Mouse (Mus musculus) embryo, embryonic 9.5 days (tissue): ENCODE results near the gene Eef1akmt2.

Experiments used
- DNase-seq: peaks from one replicate; pipeline ENCODE4 v3.0.0-alpha.2; 2017; ENCODE audit errors: extremely low spot score

Eef1akmt2 gene

DNA sequence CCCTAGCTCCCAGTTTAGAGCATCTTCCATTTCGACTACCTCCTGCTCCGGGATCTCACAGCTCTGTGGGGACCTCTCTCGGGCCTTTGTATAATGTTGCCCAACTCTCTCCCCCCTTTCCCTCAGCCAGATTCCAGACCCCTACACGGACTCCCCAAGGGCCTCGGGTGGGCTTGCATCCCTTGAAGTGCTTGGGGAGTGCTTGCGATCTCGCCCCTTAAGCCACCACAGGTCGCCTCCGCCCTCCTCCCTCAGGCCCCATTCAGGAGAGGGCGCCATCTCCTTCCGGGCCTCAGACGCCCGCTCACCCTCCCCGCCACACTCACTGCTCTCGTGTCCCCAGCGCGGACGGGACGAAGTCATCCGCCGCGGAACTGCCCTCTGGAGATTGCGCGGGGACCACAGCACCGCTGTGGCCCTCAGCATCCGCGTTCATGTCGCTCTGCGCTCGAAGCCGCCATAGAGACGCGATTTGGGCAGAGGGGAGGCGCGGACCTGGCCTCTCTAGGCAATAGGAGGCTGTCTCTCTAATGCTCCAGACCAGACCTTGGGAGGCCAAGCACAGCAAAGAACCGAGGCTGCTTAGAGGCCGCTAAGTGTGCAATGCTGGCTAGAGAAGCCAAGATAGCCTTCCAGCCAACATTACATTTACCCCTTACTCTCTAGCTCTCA, at the start of gene Eef1akmt2:
TSS of gene Eef1akmt2 (minus strand) at position 501 of the 672 bp plus-strand sequence.
- DNase-seq = peak; percentile 92

GRCm38 (mm10) chr7:132900826-132901531, 48.5 kb upstream of the Eef1akmt2 start:
- no peak for DNase-seq

DNA sequence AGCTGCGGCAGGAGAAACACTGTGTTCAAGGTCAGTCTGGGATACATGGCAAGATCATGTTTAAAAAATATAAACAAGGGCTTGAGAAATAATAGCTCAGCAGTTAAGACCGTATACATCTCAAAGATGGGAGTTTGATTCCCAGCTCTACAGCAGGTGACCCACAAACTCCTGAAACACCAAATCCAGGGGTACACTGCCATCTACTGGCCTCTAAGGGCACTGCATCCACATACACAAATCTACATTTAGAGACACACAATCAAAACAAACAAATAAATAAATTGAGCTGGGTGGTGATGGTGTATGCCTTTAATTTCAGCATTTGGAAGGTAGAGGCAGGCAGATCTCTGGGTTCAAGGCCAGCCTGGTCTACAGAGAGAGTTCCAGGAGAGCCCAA, 45.8 kb upstream of the Eef1akmt2 start:
- no peak for DNase-seq

GRCm38 (mm10) chr7:132897258-132897657, 44.8 kb upstream of the Eef1akmt2 start:
- no peak for DNase-seq

GRCm38 (mm10) chr7:132896206-132896815, 43.8 kb upstream of the Eef1akmt2 start:
- no peak for DNase-seq

- no peak for DNase-seq
These were observed 42.5 kb upstream of the Eef1akmt2 start for GRCm38 (mm10) chr7:132894841-132895555.

GRCm38 (mm10) chr7:132893336-132893735, 40.9 kb upstream of the Eef1akmt2 start:
- DNase-seq = no peak

DNA sequence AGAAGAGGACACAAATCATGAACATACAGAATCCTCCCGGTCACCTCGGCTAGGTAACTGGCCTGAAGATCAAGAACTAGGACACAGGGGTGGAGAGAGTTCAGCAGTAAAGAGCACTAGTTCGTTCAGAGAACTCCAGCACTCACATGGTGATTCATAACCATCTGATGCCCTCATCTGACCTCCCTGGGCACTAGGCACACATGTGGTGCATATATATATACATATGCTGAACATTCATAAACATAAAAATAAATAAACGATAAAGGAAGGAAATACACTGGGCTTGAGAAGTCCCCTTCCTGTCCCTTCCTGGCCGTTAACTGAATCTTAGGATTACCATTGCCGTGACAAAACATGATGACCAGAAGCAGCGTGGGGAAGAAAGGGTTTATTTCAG, 40.3 kb upstream of the Eef1akmt2 start:
- DNase-seq = no peak

DNA sequence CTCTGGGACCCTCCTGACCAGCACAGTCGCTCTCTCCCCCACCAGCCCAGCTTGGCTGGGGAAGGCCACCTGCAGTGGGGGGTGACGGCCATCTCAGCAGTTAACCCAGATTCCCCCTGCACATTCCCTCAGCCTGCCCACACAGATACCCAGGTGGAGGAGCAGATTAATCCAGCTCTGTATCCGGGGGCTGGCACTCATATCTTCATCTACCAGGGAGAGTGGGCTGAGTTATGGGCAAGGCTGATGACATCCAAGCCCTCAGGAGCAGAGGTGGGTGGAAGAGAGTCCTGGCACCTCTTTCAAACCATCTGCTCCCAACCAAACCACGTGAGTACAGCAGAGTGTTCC, 39.8 kb upstream of the Eef1akmt2 start:
- no peak for DNase-seq

- no peak for DNase-seq
These were observed 39.3 kb upstream of the Eef1akmt2 start for GRCm38 (mm10) chr7:132891561-132892310.

GRCm38 (mm10) chr7:132890201-132890600, 37.7 kb upstream of the Eef1akmt2 start:
- no peak for DNase-seq

GRCm38 (mm10) chr7:132889691-132890090, 37.2 kb upstream of the Eef1akmt2 start:
- no peak for DNase-seq

DNA sequence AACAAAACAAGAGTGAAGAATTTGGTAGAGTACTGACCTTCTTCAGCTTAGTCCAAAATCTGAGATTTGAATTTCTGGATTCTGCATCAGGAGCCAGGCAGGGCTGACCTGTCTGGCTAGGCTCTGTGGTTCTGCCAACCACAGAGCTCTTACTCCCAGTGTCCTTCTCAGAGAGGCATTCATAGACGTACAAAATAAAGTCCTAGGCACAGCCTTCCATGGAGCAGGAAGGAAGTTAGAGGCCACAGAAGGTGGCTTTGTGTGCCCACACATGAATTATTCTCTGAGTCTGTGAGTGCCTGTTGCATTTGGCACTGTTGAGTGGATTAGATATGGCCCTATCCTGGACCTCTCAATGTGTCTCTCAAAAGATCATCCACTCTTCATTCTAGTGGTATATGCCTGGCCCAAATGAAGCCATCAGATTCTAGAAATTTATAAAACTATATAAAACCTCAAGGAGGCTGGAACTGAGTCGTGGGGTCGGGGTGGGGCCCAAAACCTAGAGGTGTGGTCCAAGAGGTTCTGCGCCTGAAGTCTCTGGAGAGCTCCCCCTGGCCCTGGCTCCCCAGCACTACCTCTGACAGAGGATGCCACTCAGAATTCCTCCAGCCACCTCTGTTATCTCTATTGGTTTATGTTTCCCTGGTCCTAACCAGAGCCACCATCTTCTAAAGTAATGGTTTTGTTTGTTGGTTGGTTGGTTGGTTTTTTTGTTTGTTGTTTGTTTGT, 36.2 kb upstream of the Eef1akmt2 start:
- no peak for DNase-seq

GRCm38 (mm10) chr7:132888052-132888451, 35.6 kb upstream of the Eef1akmt2 start:
- DNase-seq = no peak

- peak; percentile 12 for DNase-seq
These were observed 34.7 kb upstream of the Eef1akmt2 start for GRCm38 (mm10) chr7:132887019-132887804.

DNA sequence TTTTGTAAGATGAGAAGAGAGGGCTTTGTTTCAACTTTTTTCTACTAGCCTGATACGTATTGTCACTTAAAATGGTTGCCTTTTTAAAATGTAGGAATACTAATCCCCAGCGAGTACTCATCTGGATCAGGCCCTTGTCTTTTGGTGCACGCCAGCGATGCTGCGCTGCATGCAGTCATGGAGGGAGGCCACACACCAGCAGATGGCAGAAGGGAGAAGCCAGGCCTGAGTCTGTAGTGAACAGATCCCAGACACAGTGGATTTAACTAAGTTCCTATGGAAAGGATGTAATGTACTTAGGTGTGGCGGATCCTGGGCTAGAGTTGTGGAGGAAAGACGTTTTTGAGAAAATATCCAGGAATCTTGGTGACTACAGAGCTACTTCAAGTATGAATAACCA, 31.6 kb upstream of the Eef1akmt2 start:
- DNase-seq = no peak

DNA sequence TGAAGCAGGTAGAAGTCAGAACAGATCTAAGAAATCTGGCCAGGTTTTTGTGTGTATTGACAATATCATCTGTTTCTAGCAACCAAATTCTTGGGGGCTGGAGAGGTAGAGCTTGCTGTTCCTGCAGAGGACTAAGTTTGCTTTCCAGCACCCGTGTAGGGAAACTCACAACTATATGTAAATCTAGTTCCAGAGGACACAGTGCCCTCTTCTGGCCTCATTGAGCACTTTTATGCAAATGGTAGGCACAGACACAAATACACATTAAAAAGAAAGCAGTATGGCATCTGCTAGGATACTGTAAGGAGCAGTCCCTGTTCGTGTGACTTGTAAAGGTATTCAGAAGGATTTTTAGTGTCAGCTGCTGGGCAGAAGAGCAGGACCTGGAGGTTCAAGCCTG, 29.9 kb upstream of the Eef1akmt2 start:
- no peak for DNase-seq

DNA sequence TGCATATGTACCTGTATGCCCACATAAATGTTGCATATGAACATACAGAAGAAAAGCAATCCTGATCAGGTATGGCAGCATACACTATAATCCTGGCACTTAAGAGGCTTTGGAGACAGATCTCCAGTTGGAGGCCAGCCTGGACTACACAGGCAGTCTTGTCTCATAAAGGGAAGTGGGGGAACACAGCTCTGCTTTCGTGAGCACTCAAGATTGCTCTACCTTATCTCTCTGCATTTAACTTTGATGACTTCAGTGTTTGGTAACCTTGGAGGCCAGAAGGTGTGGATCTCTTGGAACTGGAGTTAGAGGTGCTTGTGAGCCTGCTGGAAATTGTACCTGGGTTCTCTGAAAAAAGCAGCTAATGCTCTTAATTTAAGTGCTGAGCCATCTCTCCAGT, 27.8 kb upstream of the Eef1akmt2 start:
- no peak for DNase-seq

DNA sequence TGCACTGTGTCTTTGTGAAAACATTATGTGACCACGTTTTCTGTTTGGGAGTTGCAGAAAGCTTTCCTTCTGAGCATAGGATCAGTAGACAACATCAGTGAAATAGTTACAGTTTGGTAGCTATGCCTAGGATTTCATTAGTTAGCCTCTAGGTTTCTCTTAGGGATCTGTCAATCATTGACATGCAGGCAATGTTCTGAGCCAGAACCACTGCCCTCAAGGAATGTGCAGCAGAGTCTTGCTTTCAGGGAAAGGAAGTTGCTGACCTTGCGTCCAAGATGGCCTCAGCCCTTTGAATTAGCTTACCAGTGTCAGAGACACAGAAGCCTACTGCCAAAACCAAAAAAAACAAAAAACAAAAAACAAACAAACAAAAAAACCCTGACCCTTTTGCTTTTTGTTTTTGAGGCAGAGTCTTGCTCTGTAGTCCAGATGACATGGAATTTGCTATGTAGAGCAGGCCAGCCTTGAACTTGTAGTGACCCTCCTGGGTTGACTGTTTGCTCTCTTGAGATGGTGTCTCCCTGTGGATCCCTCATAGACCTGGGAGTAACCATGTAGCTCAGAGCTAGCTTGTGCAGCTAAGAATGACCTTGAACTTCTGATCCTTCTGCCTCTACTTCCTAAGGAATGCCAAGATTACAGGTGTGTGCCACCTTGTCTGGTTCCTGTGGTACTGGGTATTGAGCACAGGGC, 23.1 kb upstream of the Eef1akmt2 start:
- DNase-seq = no peak

DNA sequence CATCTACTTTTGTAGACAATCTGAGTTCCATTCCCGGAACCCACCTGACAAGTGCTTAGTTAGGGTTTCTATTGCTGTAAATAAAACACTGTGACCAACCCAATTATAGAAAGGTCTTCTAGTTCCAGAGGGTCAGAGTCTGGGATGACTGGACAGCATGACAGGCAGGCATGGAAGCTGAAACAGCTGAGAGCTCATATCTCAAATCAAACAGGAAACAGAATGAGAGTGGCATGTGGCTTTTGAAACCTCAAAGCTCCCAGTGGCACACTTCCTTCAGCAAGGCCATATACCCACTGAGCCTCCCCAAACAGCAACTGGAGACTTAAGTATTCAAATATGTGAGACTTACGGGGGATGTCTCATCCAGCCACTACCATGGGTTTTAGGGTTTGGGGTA, 20.6 kb upstream of the Eef1akmt2 start:
- DNase-seq = no peak
